Mouse (Mus musculus): ENCODE results near the gene Emc8. TPM values are rescaled to one million over a fixed set of nuclear protein-coding genes. Genes with fewer than 3 reads are reported as not detected.

The Emc8 gene
- polyA plus RNA-seq, 1 experiment from 2014 or later, result 322 TPM

DNA sequence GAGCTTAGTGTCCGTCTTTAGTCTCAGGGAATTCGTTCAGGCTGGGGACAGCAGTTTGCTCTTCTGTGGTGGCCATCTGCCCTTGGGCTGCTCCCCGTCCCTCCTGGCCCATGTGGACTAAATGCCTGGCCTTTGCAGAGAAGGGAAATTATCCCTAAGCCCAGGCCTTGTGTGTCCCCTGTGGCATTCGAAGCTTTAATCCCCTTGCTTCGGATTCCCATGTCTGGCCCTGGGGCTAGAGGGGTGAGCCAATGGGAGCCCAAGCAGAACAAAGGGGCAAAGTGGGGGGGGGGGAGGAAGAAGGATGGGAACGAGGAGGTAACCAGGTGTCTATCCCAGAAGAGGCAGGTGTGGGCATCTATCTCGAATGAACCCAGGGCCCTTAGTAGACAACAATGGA, 20.8 kb downstream of the Emc8 start, which contains the start of gene 1190005I06Rik:
Gene 1190005I06Rik, minus strand, starts transcription at position 101 of the 400 bp plus-strand sequence.
- no peak for DNase-seq (ENCODE audit: low spot score)

DNA sequence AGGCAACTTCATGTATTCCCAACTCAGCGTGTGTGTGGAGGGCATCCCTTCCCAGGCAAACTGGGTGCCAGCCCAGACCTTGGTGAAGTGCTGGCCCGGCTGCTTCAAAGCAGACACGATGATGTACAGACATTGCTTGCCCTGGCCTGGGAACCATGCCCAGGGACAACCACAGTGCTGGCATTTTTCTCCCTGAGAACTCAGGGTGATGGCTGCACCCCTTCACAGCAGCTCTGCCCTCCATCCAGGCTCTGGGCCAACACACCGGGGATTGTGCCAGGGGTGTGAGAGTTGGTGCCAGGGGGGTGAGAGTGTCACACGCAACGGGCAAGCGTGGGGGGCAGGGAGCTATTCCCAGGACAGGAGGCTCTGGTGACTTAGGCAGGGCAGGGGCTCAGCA, 23.7 kb downstream of the Emc8 start:
- ATAC-seq (replicated peaks; ENCODE audit: insufficient number of reproducible peaks, low FRiP score, low TSS enrichment, low read depth) (no peak), DNase-seq (ENCODE audit: low spot score) (no peak)
- no peaks in the 10 kb centered on the region for H3K27me3 ChIP-seq (ENCODE audit: control insufficient read depth, insufficient read depth, low read length)
- H3K4me1 ChIP-seq (ENCODE audit: control insufficient read depth, insufficient read depth, low read length), result peaks cover 3% of the 10 kb centered on the region; the same call in 1 of the 2 replicates
- H3K4me2 ChIP-seq (ENCODE audit: low read depth, low read length), result no peak overlapping the region
- H3K4me3 ChIP-seq (ENCODE audit: low read depth, low read length), result no peak overlapping the region
- no peak overlapping the region for H3K27ac ChIP-seq (replicated peaks; ENCODE audit: low read depth, low read length)
- H3K9me3 ChIP-seq (replicated peaks; ENCODE audit: control insufficient read depth, low read length), result no peaks in the 10 kb centered on the region
- WGBS, result 86% methylated on average over 7 of the region's 7 CpGs
- H3K9ac ChIP-seq (replicated peaks; ENCODE audit: low read length), result no peak overlapping the region
- H3K36me3 ChIP-seq (replicated peaks; ENCODE audit: control insufficient read depth, insufficient read depth, low read depth, low read length), result no peaks in the 10 kb centered on the region

More for the DNA sequence above, 20.8 kb downstream of the Emc8 start, which contains the start of gene 1190005I06Rik:
- H3K9ac ChIP-seq (replicated peaks; ENCODE audit: low read length), result no peak within 1 kb of the TSS
- 0 out of 2 replicates have a peak, but pooled peaks have one; percentile 11 for ATAC-seq (replicated peaks; ENCODE audit: insufficient number of reproducible peaks, low FRiP score, low TSS enrichment, low read depth)
- no peaks in the 10 kb centered on the region for H3K27me3 ChIP-seq (ENCODE audit: control insufficient read depth, insufficient read depth, low read length)
- WGBS, result 46% methylated on average over 7 of the region's 7 CpGs
- H3K4me1 ChIP-seq (ENCODE audit: control insufficient read depth, insufficient read depth, low read length), result peaks cover 3% of the 10 kb centered on the region; the same call in 1 of the 2 replicates
- H3K9me3 ChIP-seq (replicated peaks; ENCODE audit: control insufficient read depth, low read length), result no peaks in the 10 kb centered on the region
- H3K36me3 ChIP-seq (replicated peaks; ENCODE audit: control insufficient read depth, insufficient read depth, low read depth, low read length), result no peaks in the 10 kb centered on the region
- H3K4me3 ChIP-seq (ENCODE audit: low read depth, low read length), result no peak within 1 kb of the TSS
- H3K27ac ChIP-seq (replicated peaks; ENCODE audit: low read depth, low read length), result no peak within 1 kb of the TSS
- no peak within 1 kb of the TSS for H3K4me2 ChIP-seq (ENCODE audit: low read depth, low read length)

DNA sequence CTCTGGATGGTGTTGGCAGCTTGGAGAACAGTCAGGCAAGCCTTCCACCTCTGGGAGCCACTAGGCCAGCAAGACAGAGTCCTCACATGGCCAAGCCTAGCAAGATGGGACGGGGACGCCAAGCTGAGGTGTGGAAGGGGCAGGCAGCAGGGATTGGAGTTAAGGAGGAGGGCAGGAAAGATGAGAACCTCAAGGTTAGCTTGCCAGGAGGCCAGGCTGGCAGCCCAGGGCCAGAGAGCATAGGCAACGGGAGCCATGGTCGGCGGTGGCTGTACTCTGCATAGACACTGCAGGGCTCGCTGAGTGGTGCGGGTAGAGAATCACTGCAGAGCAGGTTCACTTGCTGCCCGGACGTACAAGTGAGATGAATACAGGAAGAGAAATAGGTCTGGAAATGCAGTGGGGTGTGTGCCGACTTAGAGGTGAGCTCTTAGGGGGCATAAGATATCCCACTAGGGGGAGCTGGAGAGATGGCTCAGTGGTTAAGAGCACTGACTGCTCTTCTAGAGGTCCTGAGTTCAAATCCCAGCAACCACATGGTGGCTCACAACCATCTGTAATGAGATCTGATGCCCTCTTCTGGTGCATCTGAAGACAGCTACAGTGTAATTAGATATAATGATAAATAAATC, 26.2 kb downstream of the Emc8 start:
- Histone ChIP-seq H3K9ac (replicated peaks; ENCODE audit: low read length) (no peak overlapping the region), H3K4me1 (ENCODE audit: control insufficient read depth, insufficient read depth, low read length) (no peaks in the 10 kb centered on the region), H3K9me3 (replicated peaks; ENCODE audit: control insufficient read depth, low read length) (no peaks in the 10 kb centered on the region), H3K4me2 (ENCODE audit: low read depth, low read length) (no peak overlapping the region), H3K36me3 (replicated peaks; ENCODE audit: control insufficient read depth, insufficient read depth, low read depth, low read length) (no peaks in the 10 kb centered on the region), H3K27ac (replicated peaks; ENCODE audit: low read depth, low read length) (no peak overlapping the region), H3K4me3 (ENCODE audit: low read depth, low read length) (no peak overlapping the region), H3K27me3 (ENCODE audit: control insufficient read depth, insufficient read depth, low read length) (no peaks in the 10 kb centered on the region)
- DNase-seq (ENCODE audit: low spot score), result no peak
- WGBS, result 73% methylated on average over 10 of the region's 10 CpGs
- ATAC-seq (replicated peaks; ENCODE audit: insufficient number of reproducible peaks, low FRiP score, low TSS enrichment, low read depth), result no peak

DNA sequence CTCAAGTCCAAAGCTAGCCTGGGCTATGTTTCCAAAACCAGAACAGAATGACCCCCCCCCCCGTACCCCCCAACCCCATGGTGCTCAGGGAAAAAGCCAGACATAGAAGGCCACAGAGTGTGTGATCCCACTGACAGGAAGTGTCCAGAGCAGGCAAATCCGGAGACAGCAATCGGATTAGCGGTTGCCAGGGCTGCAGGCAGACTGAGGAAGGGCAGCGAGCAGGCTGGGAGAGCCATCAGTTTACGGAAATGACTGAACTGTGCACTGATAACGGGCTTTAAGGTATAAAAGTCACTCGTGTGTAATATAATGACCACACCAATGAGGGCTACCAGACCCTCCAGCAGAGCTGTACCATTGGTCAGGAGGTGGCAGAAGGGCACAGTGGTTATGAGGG, 27.1 kb downstream of the Emc8 start:
- Histone ChIP-seq H3K4me2 (ENCODE audit: low read depth, low read length) (no peak overlapping the region; the same call in 1 of the 2 replicates), H3K27ac (replicated peaks; ENCODE audit: low read depth, low read length) (no peak overlapping the region), H3K4me1 (ENCODE audit: control insufficient read depth, insufficient read depth, low read length) (no peaks in the 10 kb centered on the region), H3K36me3 (replicated peaks; ENCODE audit: control insufficient read depth, insufficient read depth, low read depth, low read length) (no peaks in the 10 kb centered on the region), H3K27me3 (ENCODE audit: control insufficient read depth, insufficient read depth, low read length) (no peaks in the 10 kb centered on the region), H3K9me3 (replicated peaks; ENCODE audit: control insufficient read depth, low read length) (no peaks in the 10 kb centered on the region), H3K4me3 (ENCODE audit: low read depth, low read length) (no peak overlapping the region), H3K9ac (replicated peaks; ENCODE audit: low read length) (no peak overlapping the region)
- ATAC-seq (replicated peaks; ENCODE audit: insufficient number of reproducible peaks, low FRiP score, low TSS enrichment, low read depth) (no peak), DNase-seq (ENCODE audit: low spot score) (no peak)
- 35% methylated on average over 8 of the region's 8 CpGs for whole genome bisulfite sequencing

DNA sequence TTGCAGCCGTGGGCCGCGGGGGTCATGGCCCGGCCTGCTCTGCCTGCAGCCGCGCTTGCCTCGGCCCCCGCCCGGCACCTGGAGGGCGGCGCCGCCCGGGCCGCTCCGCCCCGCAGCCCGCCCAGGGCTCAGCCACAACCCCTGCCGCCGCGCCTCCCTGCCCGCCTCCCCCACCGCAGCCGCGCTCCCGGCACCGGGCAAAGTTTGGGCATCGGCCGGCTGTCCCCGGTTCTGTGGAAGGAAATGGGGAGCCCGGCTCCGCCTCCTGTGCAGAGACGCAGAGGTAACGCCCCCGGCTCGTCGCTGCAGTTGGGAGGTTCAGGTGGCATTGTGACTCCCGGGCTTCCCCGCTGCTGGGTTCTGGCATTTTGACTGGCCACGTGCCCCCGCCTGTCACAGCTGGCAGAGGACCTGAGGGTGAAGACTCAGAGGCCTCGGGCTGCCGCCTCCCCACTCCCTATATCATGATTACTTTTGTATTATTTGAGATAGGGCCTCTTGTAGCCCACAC, 34.0 kb downstream of the Emc8 start:
- H3K27ac ChIP-seq (replicated peaks; ENCODE audit: low read depth, low read length), result no peak overlapping the region

DNA sequence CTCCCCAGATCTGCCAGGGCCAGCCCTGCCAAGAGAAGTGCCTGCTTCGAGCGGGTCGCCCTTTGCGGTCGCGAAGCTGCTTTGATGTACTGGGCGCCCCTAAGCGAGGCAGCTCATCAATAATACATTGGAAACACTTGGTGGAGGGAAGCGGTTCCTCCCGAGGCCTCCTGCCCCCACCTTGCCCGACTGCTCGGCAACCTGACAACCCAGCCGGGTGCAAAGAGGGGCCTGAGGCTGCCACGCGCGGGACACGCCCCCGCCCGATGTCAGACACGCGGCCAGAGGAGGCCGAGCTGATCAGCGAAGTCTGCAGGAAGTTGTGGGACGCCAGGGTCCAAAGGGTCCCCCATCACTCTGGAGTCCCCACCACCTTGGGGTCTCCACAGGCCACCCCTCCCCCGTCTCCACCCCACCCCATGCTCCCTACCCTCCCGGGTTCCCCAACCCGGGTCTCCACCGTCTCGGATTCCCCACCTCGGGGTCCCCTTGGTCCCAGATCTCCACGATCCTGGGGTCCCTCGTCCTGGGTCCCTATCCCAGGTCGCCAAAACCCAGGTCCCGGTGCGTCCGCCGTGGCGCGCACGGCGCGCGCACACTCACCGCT, 34.6 kb downstream of the Emc8 start:
- H3K4me1 ChIP-seq (ENCODE audit: control insufficient read depth, insufficient read depth, low read length), result no peaks in the 10 kb centered on the region; the same call in 1 of the 2 replicates
- DNase-seq (ENCODE audit: low spot score) (peak; percentile 41), ATAC-seq (replicated peaks; ENCODE audit: insufficient number of reproducible peaks, low FRiP score, low TSS enrichment, low read depth) (0 out of 2 replicates have a peak, but pooled peaks have one; percentile 23)
- H3K27ac ChIP-seq (replicated peaks; ENCODE audit: low read depth, low read length), result no peak overlapping the region
- peak overlapping the region; percentile 66 for H3K4me3 ChIP-seq (ENCODE audit: low read depth, low read length)
- 2% methylated on average over 42 of the region's 44 CpGs for WGBS
- peak overlapping the region; percentile 99 for H3K4me2 ChIP-seq (ENCODE audit: low read depth, low read length)
- peak overlapping the region; percentile 72 for H3K9ac ChIP-seq (replicated peaks; ENCODE audit: low read length)
- H3K36me3 ChIP-seq (replicated peaks; ENCODE audit: control insufficient read depth, insufficient read depth, low read depth, low read length), result no peaks in the 10 kb centered on the region
- H3K9me3 ChIP-seq (replicated peaks; ENCODE audit: control insufficient read depth, low read length), result no peaks in the 10 kb centered on the region
- peaks cover 17% of the 10 kb centered on the region for H3K27me3 ChIP-seq (ENCODE audit: control insufficient read depth, insufficient read depth, low read length)

More for the DNA sequence above, 34.0 kb downstream of the Emc8 start:
- ATAC-seq (replicated peaks; ENCODE audit: insufficient number of reproducible peaks, low FRiP score, low TSS enrichment, low read depth), result 0 out of 2 replicates have a peak, but pooled peaks have one; percentile 19
- peak overlapping the region; percentile 99 for H3K4me2 ChIP-seq (ENCODE audit: low read depth, low read length)
- under 1% methylated on average over 39 of the region's 42 CpGs for WGBS
- peaks cover 17% of the 10 kb centered on the region for H3K27me3 ChIP-seq (ENCODE audit: control insufficient read depth, insufficient read depth, low read length)
- peak overlapping the region; percentile 66 for H3K4me3 ChIP-seq (ENCODE audit: low read depth, low read length)
- peak; percentile 43 for DNase-seq (ENCODE audit: low spot score)
- no peaks in the 10 kb centered on the region for H3K36me3 ChIP-seq (replicated peaks; ENCODE audit: control insufficient read depth, insufficient read depth, low read depth, low read length)
- H3K9ac ChIP-seq (replicated peaks; ENCODE audit: low read length), result peak overlapping the region; percentile 72
- no peaks in the 10 kb centered on the region for H3K9me3 ChIP-seq (replicated peaks; ENCODE audit: control insufficient read depth, low read length)
- H3K4me1 ChIP-seq (ENCODE audit: control insufficient read depth, insufficient read depth, low read length), result no peaks in the 10 kb centered on the region; the same call in 1 of the 2 replicates

DNA sequence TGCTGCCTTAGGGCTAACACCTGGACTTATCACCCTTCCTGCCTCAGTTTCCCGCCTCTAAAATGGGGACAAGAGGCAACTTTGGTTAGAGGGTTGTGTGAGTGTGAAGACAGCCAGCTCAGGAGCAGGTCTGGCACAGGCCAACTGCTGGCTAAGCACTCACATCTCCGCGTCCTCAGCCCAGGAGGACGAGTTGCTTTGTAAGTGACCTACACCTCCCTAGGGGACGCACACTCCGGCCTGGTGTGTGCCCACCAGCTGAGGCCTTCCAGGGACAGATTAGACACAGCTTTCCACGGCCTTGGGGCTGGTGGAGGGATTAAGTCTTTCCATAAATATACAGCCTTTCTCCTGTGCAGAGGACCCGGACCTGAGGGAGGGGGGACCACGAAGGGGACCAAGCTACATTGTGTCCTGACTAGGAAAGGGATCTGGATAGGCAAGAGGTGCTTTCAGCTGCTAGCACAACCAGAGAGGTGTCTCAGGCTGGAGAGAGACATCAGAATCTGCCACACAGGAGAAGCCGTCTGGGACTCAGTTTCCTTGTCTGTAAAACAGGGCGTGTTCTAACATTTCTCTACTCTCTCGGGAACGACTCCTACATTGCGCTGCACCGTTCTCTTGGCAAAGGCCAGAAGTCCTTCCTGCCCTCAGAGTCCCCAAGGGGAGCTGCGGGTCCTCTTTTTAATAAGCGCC, 35.3 kb downstream of the Emc8 start:
- Histone ChIP-seq H3K27ac (replicated peaks; ENCODE audit: low read depth, low read length) (no peak overlapping the region), H3K9ac (replicated peaks; ENCODE audit: low read length) (no peak overlapping the region), H3K4me3 (ENCODE audit: low read depth, low read length) (peak overlapping the region; percentile 66; the same call in 1 of the 2 replicates), H3K4me2 (ENCODE audit: low read depth, low read length) (peak overlapping the region; percentile 99), H3K36me3 (replicated peaks; ENCODE audit: control insufficient read depth, insufficient read depth, low read depth, low read length) (no peaks in the 10 kb centered on the region), H3K27me3 (ENCODE audit: control insufficient read depth, insufficient read depth, low read length) (peaks cover 17% of the 10 kb centered on the region), H3K4me1 (ENCODE audit: control insufficient read depth, insufficient read depth, low read length) (no peaks in the 10 kb centered on the region; the same call in 1 of the 2 replicates), H3K9me3 (replicated peaks; ENCODE audit: control insufficient read depth, low read length) (no peaks in the 10 kb centered on the region)
- 24% methylated on average over 17 of the region's 17 CpGs for WGBS
- DNase-seq (ENCODE audit: low spot score) (no peak), ATAC-seq (replicated peaks; ENCODE audit: insufficient number of reproducible peaks, low FRiP score, low TSS enrichment, low read depth) (no peak)

Measured in embryonic facial prominence, embryonic 11.5 days (tissue).